Mouse (Mus musculus): Measurements from ENCODE around the gene Abhd10.

- no peak for TF ChIP-seq CTCF (IDR thresholded peaks at IDR 0.05; ENCODE audit: low read depth, low read length)
- no peak for TF ChIP-seq POLR2AphosphoS5 (IDR thresholded peaks at IDR 0.05; ENCODE audit: insufficient replicate concordance, low read depth, low read length)
- no peak for TF ChIP-seq GATA1 (IDR thresholded peaks at IDR 0.05; ENCODE audit: borderline replicate concordance, low read length)
- TF ChIP-seq TAL1 (conservative IDR thresholded peaks at IDR 0.05; ENCODE audit: low read depth, low read length), result no peak
- TF ChIP-seq GATA2 (IDR thresholded peaks at IDR 0.05; ENCODE audit: borderline replicate concordance, low read depth, low read length), result no peak
These were observed 24.7 kb upstream of the Abhd10 start for GRCm38 (mm10) chr16:45767434-45767833.

Data from G1E (cell line).